Mouse (Mus musculus) lung, embryonic 15.5 days (tissue): ENCODE measurements at regions not wholly inside any gene's neighbourhood (a gene's known extent, or its start where the extent isn't known, plus 50 kb on each side); places are given as distances from the start of the nearest gene placed in this dataset.

Experiments
- ATAC-seq: fragments of 200-750 bp; cut with Nextera tagmentation; 2 replicates; pipeline ENCODE4 v1.8.0; 2017; ENCODE audit warnings: moderate number of reproducible peaks, borderline replicate concordance; ENCODE audit not compliant: low FRiP score, low TSS enrichment; ENCODE audit errors: extremely low read depth
- H3K27ac ChIP-seq: fragments of 300-500 bp; sonication (generic); 2 replicates; pipeline ENCODE4 v1.5.1; 2015; ENCODE audit warnings: moderate library complexity, mild to moderate bottlenecking, inconsistent platforms
- H3K27me3 ChIP-seq: fragments of 300-500 bp; sonication (generic); 2 replicates; pipeline ENCODE4 v1.6.1; 2015; ENCODE audit warnings: inconsistent platforms
- H3K36me3 ChIP-seq: fragments of 300-500 bp; sonication (generic); 2 replicates; pipeline ENCODE4 v1.6.1; 2015; ENCODE audit warnings: inconsistent platforms
- H3K4me1 ChIP-seq: fragments of 300-500 bp; sonication (generic); 2 replicates; pipeline ENCODE4 v1.6.1; 2015; ENCODE audit warnings: inconsistent platforms
- H3K4me2 ChIP-seq: fragments of 300-500 bp; sonication (generic); 2 replicates; pipeline ENCODE4 v1.6.1; 2015; ENCODE audit warnings: inconsistent platforms, mild to moderate bottlenecking, moderate library complexity
- H3K4me3 ChIP-seq: fragments of 300-500 bp; sonication (generic); 2 replicates; pipeline ENCODE4 v1.5.1; 2015; ENCODE audit warnings: mild to moderate bottlenecking, inconsistent platforms
- H3K9ac ChIP-seq: fragments of 300-500 bp; sonication (generic); 2 replicates; pipeline ENCODE4 v1.6.1; 2015; ENCODE audit warnings: inconsistent platforms
- H3K9me3 ChIP-seq: fragments of 300-500 bp; sonication (generic); 2 replicates; pipeline ENCODE4 v1.6.1; 2016; ENCODE audit warnings: inconsistent platforms
- WGBS: fragments of 180-500 bp; shearing (Covaris S2); methylation state at CpG from one replicate; pipeline ENCODE4 v1.1.7; 2015; 5-methylcytosine and 5-hydroxymethylcytosine counted together

GRCm38 (mm10) chr11:38618707-38619106, 1382.9 kb upstream of the Tenm2 start:
- H3K4me1 ChIP-seq: no peaks in the 10 kb centered on the region
- no peaks in the 10 kb centered on the region for H3K36me3 ChIP-seq
- no peak overlapping the region for H3K4me3 ChIP-seq
- H3K27ac ChIP-seq: no peak overlapping the region
- ATAC-seq: no peak
- WGBS: 78% methylated on average over 6 of the region's 6 CpGs
- H3K9me3 ChIP-seq: no peaks in the 10 kb centered on the region
- no peaks in the 10 kb centered on the region for H3K27me3 ChIP-seq
- no peak overlapping the region for H3K9ac ChIP-seq
- H3K4me2 ChIP-seq: no peak overlapping the region

DNA sequence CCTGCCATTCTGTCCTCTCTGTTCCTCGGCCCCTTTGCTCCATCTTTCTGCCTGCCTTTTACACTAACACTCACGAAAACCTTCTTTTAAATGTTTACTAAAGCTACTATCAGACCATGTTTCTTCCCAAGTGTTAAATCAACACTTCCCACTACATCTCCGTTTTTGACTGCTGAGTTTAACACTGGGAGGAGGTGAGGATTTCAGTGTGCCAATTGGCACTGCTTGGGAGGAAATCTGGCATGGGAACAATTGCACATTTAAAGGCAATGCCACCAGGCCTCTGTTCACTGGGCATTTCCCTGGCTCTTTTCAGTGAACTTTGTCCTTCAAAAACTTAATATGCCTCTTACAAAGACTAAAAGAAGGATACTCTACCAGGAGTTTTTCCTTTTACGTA, 1365.2 kb upstream of the Tenm2 start:
- H3K27me3 ChIP-seq: no peaks in the 10 kb centered on the region
- no peaks in the 10 kb centered on the region for H3K9me3 ChIP-seq
- no peak overlapping the region for H3K4me2 ChIP-seq
- no peaks in the 10 kb centered on the region for H3K36me3 ChIP-seq
- ATAC-seq: no peak
- H3K27ac ChIP-seq: no peak overlapping the region
- H3K9ac ChIP-seq: no peak overlapping the region
- WGBS: 28% methylated on average over 4 of the region's 4 CpGs
- no peaks in the 10 kb centered on the region for H3K4me1 ChIP-seq
- no peak overlapping the region for H3K4me3 ChIP-seq

DNA sequence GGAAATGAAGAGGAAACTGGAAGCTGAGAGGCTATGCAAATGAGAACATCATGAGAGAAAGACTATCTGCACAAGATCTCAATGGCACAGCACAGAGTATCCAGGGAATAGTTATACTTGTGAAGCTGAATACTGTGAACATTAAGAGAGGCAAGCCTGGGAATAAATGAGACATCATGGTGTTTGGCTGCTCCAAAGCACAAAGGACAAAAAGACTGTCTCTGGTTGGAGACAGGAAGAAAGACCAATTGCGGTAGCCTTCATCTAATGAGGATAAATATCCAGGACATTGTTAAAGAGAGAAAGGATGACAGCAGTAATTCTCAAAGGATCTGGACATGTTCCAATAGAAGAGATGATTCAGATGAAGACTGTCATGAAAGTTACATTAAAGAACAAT, 1332.8 kb upstream of the Tenm2 start:
- no peak overlapping the region for H3K9ac ChIP-seq
- no peak overlapping the region for H3K4me2 ChIP-seq
- H3K4me3 ChIP-seq: no peak overlapping the region
- no peaks in the 10 kb centered on the region for H3K9me3 ChIP-seq
- WGBS: 95% methylated on average over 1 of the region's 1 CpGs
- no peak overlapping the region for H3K27ac ChIP-seq
- H3K36me3 ChIP-seq: no peaks in the 10 kb centered on the region
- ATAC-seq: no peak
- H3K4me1 ChIP-seq: no peaks in the 10 kb centered on the region
- H3K27me3 ChIP-seq: no peaks in the 10 kb centered on the region

- ATAC-seq: peak; percentile 49; the same call in 1 of the 2 replicates
- 11% methylated on average over 8 of the region's 8 CpGs for WGBS
Measured at GRCm38 (mm10) chr11:38543893-38544292, 1308.1 kb upstream of the Tenm2 start.

DNA sequence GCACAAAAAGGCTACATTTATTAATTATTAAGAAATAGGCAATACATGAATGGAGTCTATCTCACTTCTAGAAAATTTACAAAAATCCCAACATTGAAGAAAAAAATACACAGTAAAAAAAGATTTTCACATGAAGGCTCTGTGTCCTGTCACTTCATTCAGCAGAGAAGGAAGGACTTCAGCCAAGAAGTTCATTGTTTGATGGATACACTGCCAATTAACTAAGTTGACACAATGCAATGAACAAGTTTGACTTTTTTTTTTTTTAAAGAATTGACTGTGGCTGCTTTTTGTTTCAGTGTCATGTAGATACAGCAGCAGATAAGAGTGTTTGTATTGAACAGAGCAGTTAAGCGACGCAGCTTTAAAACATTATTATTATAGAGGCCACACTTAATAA, 1304.3 kb upstream of the Tenm2 start:
- no peaks in the 10 kb centered on the region for H3K4me1 ChIP-seq
- no peaks in the 10 kb centered on the region for H3K27me3 ChIP-seq
- 26% methylated on average over 2 of the region's 2 CpGs for WGBS
- H3K4me2 ChIP-seq: no peak overlapping the region
- peak; percentile 57; the same call in 1 of the 2 replicates for ATAC-seq
- no peak overlapping the region for H3K9ac ChIP-seq
- no peak overlapping the region for H3K4me3 ChIP-seq
- H3K36me3 ChIP-seq: no peaks in the 10 kb centered on the region
- no peak overlapping the region for H3K27ac ChIP-seq
- no peaks in the 10 kb centered on the region for H3K9me3 ChIP-seq

More at GRCm38 (mm10) chr11:38543893-38544292, 1308.1 kb upstream of the Tenm2 start:
- no peaks in the 10 kb centered on the region for H3K36me3 ChIP-seq
- no peak overlapping the region for H3K27ac ChIP-seq
- H3K27me3 ChIP-seq: no peaks in the 10 kb centered on the region
- no peak overlapping the region for H3K4me2 ChIP-seq
- H3K4me1 ChIP-seq: no peaks in the 10 kb centered on the region
- no peaks in the 10 kb centered on the region for H3K9me3 ChIP-seq
- H3K9ac ChIP-seq: no peak overlapping the region
- H3K4me3 ChIP-seq: no peak overlapping the region

DNA sequence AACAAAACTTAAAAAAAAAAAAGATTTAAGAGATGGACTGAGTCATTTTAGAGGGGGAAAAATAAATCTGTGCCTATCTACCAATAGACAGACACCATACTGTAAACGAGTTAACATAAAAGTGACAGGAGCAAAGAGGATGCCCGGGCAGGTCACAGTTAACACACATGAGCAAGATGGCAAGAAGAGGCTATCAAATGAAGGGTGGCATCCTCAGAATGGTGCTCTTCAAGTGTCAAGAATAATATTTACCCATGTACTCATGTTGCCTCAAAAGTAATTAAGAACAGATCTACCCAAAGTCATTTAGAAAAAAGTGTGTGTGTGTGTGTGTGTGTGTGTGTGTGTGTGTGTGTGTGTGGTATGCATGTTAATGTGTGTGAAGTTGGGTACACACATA, 1296.5 kb upstream of the Tenm2 start:
- ATAC-seq: no peak

DNA sequence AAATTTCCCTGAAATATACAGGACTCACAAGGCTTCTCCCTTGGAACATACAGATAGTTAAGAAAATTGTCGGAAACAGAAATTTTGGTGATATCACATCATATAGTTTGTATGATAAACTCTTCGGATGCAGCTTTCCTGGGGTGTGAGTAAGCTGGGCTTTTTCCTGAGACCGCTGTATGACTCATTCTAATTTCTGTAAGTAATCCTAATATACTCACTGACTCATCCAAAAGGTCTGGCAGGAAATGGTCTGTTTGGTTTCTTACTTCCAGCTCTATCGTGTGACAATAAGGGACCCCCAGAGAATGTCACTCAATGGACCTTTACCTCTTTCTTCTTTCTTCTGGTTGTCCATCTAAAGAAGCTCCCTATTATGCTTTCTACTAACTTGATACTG, 1273.9 kb upstream of the Tenm2 start:
- H3K9ac ChIP-seq: no peak overlapping the region
- H3K27ac ChIP-seq: no peak overlapping the region
- no peaks in the 10 kb centered on the region for H3K9me3 ChIP-seq
- H3K4me2 ChIP-seq: no peak overlapping the region
- H3K36me3 ChIP-seq: no peaks in the 10 kb centered on the region
- no peaks in the 10 kb centered on the region for H3K27me3 ChIP-seq
- ATAC-seq: no peak
- no peak overlapping the region for H3K4me3 ChIP-seq
- H3K4me1 ChIP-seq: no peaks in the 10 kb centered on the region
- 68% methylated on average over 4 of the region's 4 CpGs for WGBS

More for the DNA sequence above, 1296.5 kb upstream of the Tenm2 start:
- no peak overlapping the region for H3K4me2 ChIP-seq
- no peaks in the 10 kb centered on the region for H3K36me3 ChIP-seq
- H3K27ac ChIP-seq: no peak overlapping the region
- H3K9ac ChIP-seq: no peak overlapping the region
- WGBS: 71% methylated on average over 2 of the region's 2 CpGs
- no peaks in the 10 kb centered on the region for H3K27me3 ChIP-seq
- no peaks in the 10 kb centered on the region for H3K4me1 ChIP-seq
- no peaks in the 10 kb centered on the region for H3K9me3 ChIP-seq
- H3K4me3 ChIP-seq: no peak overlapping the region

DNA sequence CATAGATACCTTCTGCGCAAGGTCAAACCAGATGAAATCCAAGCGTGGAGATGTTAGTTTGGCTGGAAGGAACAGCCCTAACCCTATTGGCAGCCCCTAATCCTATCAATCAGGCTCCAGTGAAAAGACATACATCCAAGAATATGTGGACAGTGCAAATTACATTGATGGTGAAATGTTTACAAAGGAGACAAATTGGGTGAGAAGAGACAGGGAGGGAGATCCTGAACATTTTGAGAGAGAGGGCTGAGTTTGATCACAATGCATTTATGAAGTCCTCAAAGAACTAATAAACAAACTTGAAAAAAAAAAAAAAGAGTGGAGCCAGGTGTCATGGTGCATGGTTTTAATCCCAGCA, 1228.5 kb upstream of the Tenm2 start:
- peaks cover 4% of the 10 kb centered on the region; the same call in 1 of the 2 replicates for H3K4me1 ChIP-seq
- no peaks in the 10 kb centered on the region for H3K36me3 ChIP-seq
- no peaks in the 10 kb centered on the region for H3K9me3 ChIP-seq
- no peaks in the 10 kb centered on the region for H3K27me3 ChIP-seq
- no peak overlapping the region for H3K4me3 ChIP-seq
- H3K4me2 ChIP-seq: no peak overlapping the region
- H3K9ac ChIP-seq: no peak overlapping the region
- WGBS: 44% methylated on average over 2 of the region's 2 CpGs
- H3K27ac ChIP-seq: peak overlapping the region; percentile 64
- peak; percentile 27; the same call in 1 of the 2 replicates for ATAC-seq

DNA sequence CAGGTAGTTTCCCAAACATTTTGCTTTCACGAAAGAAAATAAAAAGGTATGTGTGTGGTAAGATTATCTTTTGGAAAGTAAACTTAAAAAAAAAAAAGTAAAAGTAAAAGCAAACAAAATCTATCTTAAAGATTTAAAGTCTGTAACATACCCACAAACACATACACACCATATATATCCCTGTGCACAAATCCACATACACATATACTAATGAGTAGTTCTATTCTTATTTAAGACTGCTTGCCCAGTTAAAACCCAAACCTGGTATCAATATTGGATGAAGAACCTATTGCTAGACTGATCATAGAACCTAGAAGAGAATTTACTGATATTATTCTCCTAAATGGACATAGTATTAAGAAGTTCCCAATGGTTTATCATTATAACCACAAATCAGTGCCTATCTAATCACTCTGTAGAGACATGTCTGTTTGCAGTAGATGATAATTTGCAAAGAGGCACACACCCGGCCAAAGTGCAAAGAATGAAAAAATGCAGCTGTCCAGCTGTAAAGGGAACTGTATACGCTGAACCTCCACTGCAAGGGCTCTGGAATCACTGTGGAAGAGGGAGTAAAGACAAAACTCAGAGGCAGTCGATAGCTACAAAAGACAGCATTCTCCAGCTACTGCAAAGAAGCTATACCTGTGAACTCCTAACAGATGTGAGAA, 1227.9 kb upstream of the Tenm2 start:
- Histone ChIP-seq H3K27me3 (no peaks in the 10 kb centered on the region), H3K27ac (peak overlapping the region; percentile 64), H3K9me3 (no peaks in the 10 kb centered on the region), H3K9ac (no peak overlapping the region), H3K36me3 (no peaks in the 10 kb centered on the region), H3K4me1 (peaks cover 4% of the 10 kb centered on the region; the same call in 1 of the 2 replicates), H3K4me3 (no peak overlapping the region), H3K4me2 (no peak overlapping the region)
- ATAC-seq: peak; percentile 81; the same call in 1 of the 2 replicates
- 24% methylated on average over 4 of the region's 4 CpGs for WGBS

- Histone ChIP-seq H3K4me2 (no peak overlapping the region), H3K36me3 (no peaks in the 10 kb centered on the region), H3K4me3 (no peak overlapping the region), H3K9me3 (no peaks in the 10 kb centered on the region), H3K4me1 (no peaks in the 10 kb centered on the region), H3K9ac (no peak overlapping the region), H3K27ac (no peak overlapping the region), H3K27me3 (no peaks in the 10 kb centered on the region)
- 64% methylated on average over 5 of the region's 5 CpGs for WGBS
- ATAC-seq: no peak
Measured at GRCm38 (mm10) chr11:38443291-38443690, 1207.5 kb upstream of the Tenm2 start.

- Histone ChIP-seq H3K9ac (no peak overlapping the region), H3K4me1 (no peaks in the 10 kb centered on the region), H3K4me3 (no peak overlapping the region), H3K36me3 (no peaks in the 10 kb centered on the region), H3K27ac (no peak overlapping the region), H3K9me3 (no peaks in the 10 kb centered on the region), H3K4me2 (no peak overlapping the region), H3K27me3 (no peaks in the 10 kb centered on the region)
- WGBS: 37% methylated on average over 1 of the region's 1 CpGs
- no peak for ATAC-seq
Measured at GRCm38 (mm10) chr11:38410302-38410701, 1174.5 kb upstream of the Tenm2 start.

GRCm38 (mm10) chr11:38397771-38398170, 1162.0 kb upstream of the Tenm2 start:
- ATAC-seq: no peak
- H3K4me3 ChIP-seq: no peak overlapping the region
- no peaks in the 10 kb centered on the region for H3K4me1 ChIP-seq
- H3K27me3 ChIP-seq: no peaks in the 10 kb centered on the region
- no peak overlapping the region for H3K27ac ChIP-seq
- no peak overlapping the region for H3K9ac ChIP-seq
- H3K4me2 ChIP-seq: no peak overlapping the region
- no peaks in the 10 kb centered on the region for H3K36me3 ChIP-seq
- no peaks in the 10 kb centered on the region for H3K9me3 ChIP-seq

DNA sequence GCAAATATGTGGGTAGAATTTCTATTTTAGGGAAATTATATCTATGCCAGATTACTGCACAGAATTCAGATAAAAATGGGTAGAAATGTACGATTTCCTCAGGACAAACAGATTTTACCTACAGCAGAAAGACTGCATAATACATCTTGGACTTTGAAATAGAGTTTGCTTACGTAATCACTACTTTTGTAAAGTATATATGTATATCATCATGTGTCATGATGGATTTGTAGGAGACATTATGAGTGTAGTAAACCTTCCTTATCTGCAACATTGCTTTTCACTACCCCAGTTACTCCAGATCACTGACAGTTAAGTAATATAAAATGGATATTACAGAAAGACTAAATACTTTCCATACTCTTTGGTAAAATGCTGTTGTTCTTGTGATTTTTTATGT, 1151.2 kb upstream of the Tenm2 start:
- Histone ChIP-seq H3K9ac (no peak overlapping the region), H3K4me1 (no peaks in the 10 kb centered on the region), H3K4me2 (no peak overlapping the region), H3K27ac (no peak overlapping the region), H3K36me3 (no peaks in the 10 kb centered on the region), H3K27me3 (no peaks in the 10 kb centered on the region), H3K4me3 (no peak overlapping the region), H3K9me3 (no peaks in the 10 kb centered on the region)
- 72% methylated on average over 2 of the region's 2 CpGs for WGBS
- no peak for ATAC-seq
